Mouse (Mus musculus): ENCODE measurements around the gene Galnt9. TPM values are rescaled to one million over a fixed set of nuclear protein-coding genes. Genes with fewer than 3 reads are reported as not detected.

The Galnt9 gene
- polyA plus RNA-seq (2016; fragmentation: Nextera tagmentation; extraction: Ambion mirVana), result 0.44 and 0.67 TPM in 2 replicates

GRCm38 (mm10) chr5:110543951-110544690 lies at the start of gene Galnt9:
Gene Galnt9 (plus strand): TSS chr5:110544355.
- no peak within 1 kb of the TSS for H3K27ac ChIP-seq
- H3K9me3 ChIP-seq, result no peaks in the 10 kb centered on the region
- peak; percentile 52 for DNase-seq (ENCODE audit: extremely low spot score, low spot score)
- peak within 1 kb of the TSS; percentile 55 for H3K4me3 ChIP-seq
- whole genome bisulfite sequencing, result 1% methylated on average over 81 of the region's 82 CpGs
- peaks cover 16% of the 10 kb centered on the region for H3K4me1 ChIP-seq
- no peaks in the 10 kb centered on the region for H3K36me3 ChIP-seq (replicated peaks)
- peaks cover 74% of the 10 kb centered on the region for H3K27me3 ChIP-seq (ENCODE audit: poor library complexity, severe bottlenecking)

DNA sequence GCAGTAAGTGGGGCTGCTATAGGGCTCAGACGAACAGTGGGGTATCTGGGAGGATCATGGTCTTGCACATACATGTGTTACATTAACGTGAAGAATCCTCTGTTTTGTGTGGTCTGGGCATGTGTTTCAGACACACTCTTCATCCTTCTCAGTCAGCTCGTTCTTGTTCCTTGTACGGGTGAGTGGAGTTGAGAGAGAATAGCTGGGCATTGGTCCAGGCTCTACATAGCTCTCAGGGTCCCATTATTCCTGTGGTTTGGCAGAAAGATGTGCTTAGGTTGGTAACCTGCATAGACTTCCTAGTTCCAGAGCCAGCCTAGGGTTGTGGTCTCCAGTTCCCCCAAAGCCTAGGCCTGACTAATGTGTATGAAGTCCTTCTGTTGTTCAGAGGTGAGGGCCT lies 49.8 kb upstream of the Galnt9 start:
- peaks cover 21% of the 10 kb centered on the region for H3K4me1 ChIP-seq
- peak overlapping the region; percentile 63; the same call in 1 of the 2 replicates for H3K27ac ChIP-seq
- no peak overlapping the region for H3K4me3 ChIP-seq
- no peaks in the 10 kb centered on the region for H3K9me3 ChIP-seq
- H3K36me3 ChIP-seq (replicated peaks), result no peaks in the 10 kb centered on the region
- 73% methylated on average over 4 of the region's 4 CpGs for WGBS
- peaks cover 83% of the 10 kb centered on the region for H3K27me3 ChIP-seq (ENCODE audit: poor library complexity, severe bottlenecking)
- no peak for DNase-seq (ENCODE audit: extremely low spot score, low spot score)

DNA sequence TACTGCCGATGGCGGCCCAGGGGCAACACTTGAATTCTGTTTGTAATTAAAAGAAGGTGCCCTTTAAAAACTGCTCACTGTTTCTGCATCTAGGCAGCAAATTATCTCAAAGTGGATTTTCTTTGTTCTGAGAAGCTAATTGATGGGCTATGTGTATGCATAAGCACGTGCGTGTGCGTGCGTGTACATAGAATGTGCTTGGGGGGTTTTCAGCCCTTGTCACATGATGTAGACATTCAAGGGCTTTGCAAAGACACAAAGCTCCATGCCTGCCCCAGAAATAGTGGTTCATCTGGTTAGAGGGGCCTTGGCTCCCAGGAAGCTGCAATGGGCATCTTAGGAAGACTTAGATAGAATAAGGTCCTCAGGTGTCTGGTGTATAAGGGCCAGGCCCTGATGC lies 49.1 kb upstream of the Galnt9 start:
- Histone ChIP-seq H3K4me1 (peaks cover 21% of the 10 kb centered on the region), H3K27ac (0 out of 2 replicates have a peak overlapping the region, but pooled peaks have one; percentile 63), H3K9me3 (no peaks in the 10 kb centered on the region), H3K36me3 (replicated peaks) (no peaks in the 10 kb centered on the region), H3K27me3 (ENCODE audit: poor library complexity, severe bottlenecking) (peaks cover 83% of the 10 kb centered on the region), H3K4me3 (no peak overlapping the region)
- DNase-seq (ENCODE audit: extremely low spot score, low spot score), result no peak
- WGBS, result 88% methylated on average over 6 of the region's 6 CpGs

DNA sequence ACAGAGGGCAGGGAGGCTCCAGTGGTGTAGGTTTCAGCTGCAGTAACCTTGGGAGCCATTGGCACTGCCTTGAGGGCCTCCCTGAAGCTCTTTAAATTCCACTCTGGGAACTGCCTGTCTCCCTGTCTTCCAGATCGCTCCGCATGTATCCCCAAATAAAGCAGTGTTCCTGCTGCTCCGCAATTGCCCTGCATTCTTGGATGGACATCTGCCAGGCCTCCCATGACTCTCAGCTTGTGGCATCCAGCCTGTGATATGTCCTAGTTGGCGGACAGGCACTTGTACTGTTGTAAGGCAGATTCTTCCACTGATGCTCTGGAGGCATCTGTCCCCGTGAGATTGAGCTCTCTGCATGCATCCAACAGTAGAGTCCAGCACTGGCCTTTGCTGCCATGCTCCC lies 46.6 kb upstream of the Galnt9 start:
- WGBS, result 90% methylated on average over 5 of the region's 5 CpGs
- Histone ChIP-seq H3K9me3 (no peaks in the 10 kb centered on the region), H3K4me1 (peaks cover 30% of the 10 kb centered on the region), H3K27ac (no peak overlapping the region), H3K4me3 (no peak overlapping the region), H3K36me3 (replicated peaks) (no peaks in the 10 kb centered on the region), H3K27me3 (ENCODE audit: poor library complexity, severe bottlenecking) (peaks cover 91% of the 10 kb centered on the region)
- no peak for DNase-seq (ENCODE audit: extremely low spot score, low spot score)

DNA sequence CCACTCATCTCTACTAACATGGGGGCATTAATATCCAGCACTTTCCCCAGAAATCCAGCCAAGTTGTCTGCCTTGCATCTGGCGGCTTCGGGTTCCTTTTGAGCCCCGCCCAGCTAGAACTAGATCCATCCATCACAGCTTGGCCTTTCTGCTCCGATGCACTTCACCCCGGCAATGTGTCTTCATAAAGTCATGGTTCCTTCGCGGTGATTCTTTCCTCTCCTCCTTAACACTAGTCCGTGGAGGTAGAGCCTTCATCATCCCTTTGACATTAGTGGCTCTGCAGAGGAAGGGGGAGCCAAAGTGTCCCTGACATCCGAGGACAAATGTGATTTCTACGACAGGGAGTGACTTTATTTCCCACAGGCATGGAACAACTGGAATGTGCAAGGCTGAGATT lies 46.1 kb upstream of the Galnt9 start:
- no peak overlapping the region for H3K27ac ChIP-seq
- no peak overlapping the region for H3K4me3 ChIP-seq
- H3K27me3 ChIP-seq (ENCODE audit: poor library complexity, severe bottlenecking), result peaks cover 86% of the 10 kb centered on the region
- no peaks in the 10 kb centered on the region for H3K36me3 ChIP-seq (replicated peaks)
- DNase-seq (ENCODE audit: extremely low spot score, low spot score), result no peak
- H3K4me1 ChIP-seq, result peaks cover 30% of the 10 kb centered on the region
- 81% methylated on average over 10 of the region's 10 CpGs for WGBS
- H3K9me3 ChIP-seq, result no peaks in the 10 kb centered on the region

DNA sequence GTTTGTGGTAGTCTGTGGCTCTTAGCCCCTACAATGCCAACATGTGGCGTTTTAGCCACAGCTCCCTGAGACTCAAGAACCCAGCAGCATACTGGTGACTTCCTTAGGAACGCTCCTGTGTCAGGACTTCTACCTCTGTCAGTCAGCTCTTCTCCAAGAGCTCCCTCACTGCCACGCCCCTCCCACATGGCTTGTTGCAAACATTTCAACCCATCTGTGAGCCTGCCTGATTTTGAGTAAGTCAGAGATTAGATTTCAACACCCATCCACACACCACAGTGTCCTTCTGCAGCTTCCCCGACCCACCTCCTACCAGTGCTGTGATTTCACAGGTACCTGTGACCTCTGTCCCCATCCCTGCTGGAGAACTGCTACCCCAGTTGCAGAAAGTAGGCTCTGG lies 43.9 kb upstream of the Galnt9 start:
- Histone ChIP-seq H3K27ac (no peak overlapping the region), H3K4me1 (peaks cover 16% of the 10 kb centered on the region), H3K4me3 (no peak overlapping the region), H3K27me3 (ENCODE audit: poor library complexity, severe bottlenecking) (peaks cover 89% of the 10 kb centered on the region), H3K36me3 (replicated peaks) (no peaks in the 10 kb centered on the region), H3K9me3 (no peaks in the 10 kb centered on the region)
- DNase-seq (ENCODE audit: extremely low spot score, low spot score), result no peak
- WGBS, result 71% methylated on average over 4 of the region's 4 CpGs

DNA sequence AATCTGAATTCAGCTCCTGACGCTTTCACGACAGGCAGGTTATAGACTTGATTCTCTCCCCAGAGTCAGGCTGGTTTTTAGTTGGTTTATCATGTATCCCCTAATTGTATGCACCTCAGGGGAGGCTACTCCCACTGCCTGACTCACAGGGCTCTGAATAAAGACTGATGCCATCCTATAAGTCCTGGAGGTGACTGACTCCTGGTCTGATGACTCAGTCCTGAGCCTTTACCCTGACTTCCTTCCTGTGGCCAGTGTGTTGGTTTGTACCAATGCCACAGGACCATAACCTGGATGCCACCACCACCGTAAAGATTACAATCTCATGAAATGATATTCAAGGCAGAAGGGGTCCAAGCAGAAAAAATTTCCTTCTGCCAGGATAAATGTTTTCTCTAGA lies 40.8 kb upstream of the Galnt9 start:
- Histone ChIP-seq H3K36me3 (replicated peaks) (no peaks in the 10 kb centered on the region), H3K27ac (no peak overlapping the region), H3K27me3 (ENCODE audit: poor library complexity, severe bottlenecking) (peaks cover 88% of the 10 kb centered on the region), H3K4me1 (peaks cover 31% of the 10 kb centered on the region), H3K9me3 (no peaks in the 10 kb centered on the region), H3K4me3 (no peak overlapping the region)
- DNase-seq (ENCODE audit: extremely low spot score, low spot score), result no peak
- WGBS, result 97% methylated on average over 3 of the region's 3 CpGs

DNA sequence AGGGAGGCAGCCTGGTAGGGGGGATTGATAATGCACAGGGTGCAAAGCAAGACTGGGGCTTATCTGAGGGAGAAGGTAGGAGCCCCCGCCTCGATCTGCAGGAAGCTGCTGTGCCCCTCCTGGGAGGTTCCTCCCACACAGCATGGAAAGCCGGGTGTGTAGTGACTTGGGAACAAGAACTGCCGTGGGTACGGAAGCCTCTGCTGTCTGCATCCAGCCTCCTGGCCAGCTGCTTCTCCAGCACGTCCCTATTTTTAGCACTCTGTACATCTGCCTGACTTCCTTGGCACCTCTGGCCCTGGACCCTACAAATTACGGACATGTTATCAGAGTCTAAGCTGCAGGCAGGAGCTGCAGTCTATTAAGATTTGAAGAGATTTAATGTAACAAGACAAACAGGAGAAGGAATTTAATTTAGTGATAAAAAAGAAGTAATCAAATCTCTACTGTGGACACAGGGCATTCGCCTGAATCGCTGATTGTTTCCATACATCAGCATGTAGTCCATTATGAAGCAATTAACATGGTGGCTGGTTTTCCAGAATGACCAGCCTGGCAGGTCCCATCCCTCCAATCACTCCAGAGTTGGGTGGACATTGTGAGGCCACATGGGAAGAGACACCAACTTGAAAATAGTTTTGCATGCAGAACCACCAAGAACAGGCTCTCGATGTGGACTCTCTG lies 38.4 kb upstream of the Galnt9 start:
- DNase-seq (ENCODE audit: extremely low spot score, low spot score), result no peak
- H3K4me1 ChIP-seq, result peaks cover 27% of the 10 kb centered on the region
- H3K4me3 ChIP-seq, result no peak overlapping the region
- peaks cover 64% of the 10 kb centered on the region for H3K27me3 ChIP-seq (ENCODE audit: poor library complexity, severe bottlenecking)
- peak overlapping the region; percentile 58; the same call in 1 of the 2 replicates for H3K27ac ChIP-seq
- no peaks in the 10 kb centered on the region for H3K9me3 ChIP-seq
- no peaks in the 10 kb centered on the region for H3K36me3 ChIP-seq (replicated peaks)
- WGBS, result 39% methylated on average over 10 of the region's 10 CpGs

GRCm38 (mm10) chr5:110506295-110506616 lies 37.9 kb upstream of the Galnt9 start:
- H3K27me3 ChIP-seq (ENCODE audit: poor library complexity, severe bottlenecking), result peaks cover 59% of the 10 kb centered on the region
- 27% methylated on average over 8 of the region's 8 CpGs for WGBS
- no peaks in the 10 kb centered on the region for H3K36me3 ChIP-seq (replicated peaks)
- H3K4me3 ChIP-seq, result no peak overlapping the region
- H3K4me1 ChIP-seq, result peaks cover 24% of the 10 kb centered on the region
- DNase-seq (ENCODE audit: extremely low spot score, low spot score), result peak; percentile 43
- H3K9me3 ChIP-seq, result no peaks in the 10 kb centered on the region
- peak overlapping the region; percentile 58 for H3K27ac ChIP-seq

GRCm38 (mm10) chr5:110506856-110507255 lies 37.3 kb upstream of the Galnt9 start:
- H3K4me3 ChIP-seq, result no peak overlapping the region
- H3K27me3 ChIP-seq (ENCODE audit: poor library complexity, severe bottlenecking), result peaks cover 53% of the 10 kb centered on the region
- DNase-seq (ENCODE audit: extremely low spot score, low spot score), result no peak
- H3K27ac ChIP-seq, result 0 out of 2 replicates have a peak overlapping the region, but pooled peaks have one; percentile 58
- H3K4me1 ChIP-seq, result peaks cover 24% of the 10 kb centered on the region
- WGBS, result 80% methylated on average over 3 of the region's 3 CpGs
- H3K9me3 ChIP-seq, result no peaks in the 10 kb centered on the region
- no peaks in the 10 kb centered on the region for H3K36me3 ChIP-seq (replicated peaks)

DNA sequence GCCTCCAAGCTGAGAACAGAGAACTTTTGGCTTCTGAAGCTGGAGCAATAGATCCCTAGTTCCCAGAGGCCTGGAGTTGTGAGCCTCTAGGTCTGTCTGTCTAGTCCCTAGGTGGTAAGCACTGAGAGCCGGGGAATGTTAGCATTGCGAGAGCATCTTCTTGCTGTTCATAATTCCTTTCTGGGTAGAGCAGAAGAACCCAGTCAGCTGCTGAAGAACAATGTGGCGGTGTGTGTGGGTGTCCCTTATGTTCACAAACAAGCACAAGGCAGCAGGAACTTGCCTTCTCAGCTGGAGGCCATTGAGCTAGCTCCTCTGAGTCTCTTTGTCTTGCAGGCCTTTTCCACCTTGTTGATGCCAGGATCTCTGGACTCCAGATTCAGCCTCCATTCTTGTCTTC lies 36.2 kb upstream of the Galnt9 start:
- no peak overlapping the region for H3K4me3 ChIP-seq
- no peaks in the 10 kb centered on the region for H3K36me3 ChIP-seq (replicated peaks)
- H3K4me1 ChIP-seq, result peaks cover 24% of the 10 kb centered on the region
- DNase-seq (ENCODE audit: extremely low spot score, low spot score), result no peak
- WGBS, result 87% methylated on average over 3 of the region's 3 CpGs
- H3K27me3 ChIP-seq (ENCODE audit: poor library complexity, severe bottlenecking), result peaks cover 45% of the 10 kb centered on the region
- H3K27ac ChIP-seq, result no peak overlapping the region
- H3K9me3 ChIP-seq, result no peaks in the 10 kb centered on the region

- peaks cover 23% of the 10 kb centered on the region for H3K4me1 ChIP-seq
- H3K27me3 ChIP-seq (ENCODE audit: poor library complexity, severe bottlenecking), result peaks cover 33% of the 10 kb centered on the region
- 88% methylated on average over 6 of the region's 6 CpGs for WGBS
- no peak overlapping the region for H3K27ac ChIP-seq
- no peaks in the 10 kb centered on the region for H3K36me3 ChIP-seq (replicated peaks)
- H3K9me3 ChIP-seq, result no peaks in the 10 kb centered on the region
- no peak for DNase-seq (ENCODE audit: extremely low spot score, low spot score)
- H3K4me3 ChIP-seq, result no peak overlapping the region
These were observed 33.8 kb upstream of the Galnt9 start for GRCm38 (mm10) chr5:110510357-110510756.

GRCm38 (mm10) chr5:110513791-110514190 lies 30.4 kb upstream of the Galnt9 start:
- Histone ChIP-seq H3K4me1 (peaks cover 15% of the 10 kb centered on the region), H3K9me3 (no peaks in the 10 kb centered on the region), H3K4me3 (no peak overlapping the region), H3K27me3 (ENCODE audit: poor library complexity, severe bottlenecking) (peaks cover 26% of the 10 kb centered on the region; the same call in 1 of the 2 replicates), H3K36me3 (replicated peaks) (no peaks in the 10 kb centered on the region), H3K27ac (no peak overlapping the region)
- DNase-seq (ENCODE audit: extremely low spot score, low spot score), result no peak
- 81% methylated on average over 4 of the region's 4 CpGs for WGBS

Measured in forebrain, embryonic 10.5 days (tissue).